Mouse (Mus musculus) neural tube, postnatal 0 days (tissue): ENCODE results near the gene Klk1b5. TPM values are rescaled to one million over a fixed set of nuclear protein-coding genes. Genes with fewer than 3 reads are reported as not detected.

Experiments used
- polyA plus RNA-seq: library from polyadenylated mRNA; unstranded; fragments of >200 nt; fragmentation: Nextera tagmentation; extraction: Ambion mirVana; gene quantifications from 2 replicates; pipeline ENCODE4 v1.2.1, GENCODE M21; 2015

Klk1b5 gene
- polyA plus RNA-seq: not detected in 2 replicates

DNA sequence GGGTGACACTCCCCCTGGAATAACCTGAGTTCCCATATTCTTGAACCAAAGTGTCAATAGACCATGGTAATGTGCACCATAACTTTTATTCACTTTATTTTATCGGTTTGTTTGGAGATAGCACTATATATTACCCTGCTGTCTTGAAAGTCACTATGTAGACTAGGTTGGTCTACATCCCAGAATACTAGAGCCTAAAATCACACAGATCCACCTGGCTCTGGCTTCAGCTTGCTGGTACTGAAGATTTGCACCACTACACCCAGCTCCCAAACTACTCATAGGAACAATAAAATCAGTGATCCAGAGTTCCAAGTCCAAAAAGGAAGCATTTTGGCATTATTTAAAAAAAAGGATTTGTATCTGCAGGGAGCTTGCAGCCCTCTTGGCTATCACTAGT lies at the start of gene Klk1b5:
Gene Klk1b5 (plus strand): TSS at position 301 of the 400 bp plus-strand sequence.

DNA sequence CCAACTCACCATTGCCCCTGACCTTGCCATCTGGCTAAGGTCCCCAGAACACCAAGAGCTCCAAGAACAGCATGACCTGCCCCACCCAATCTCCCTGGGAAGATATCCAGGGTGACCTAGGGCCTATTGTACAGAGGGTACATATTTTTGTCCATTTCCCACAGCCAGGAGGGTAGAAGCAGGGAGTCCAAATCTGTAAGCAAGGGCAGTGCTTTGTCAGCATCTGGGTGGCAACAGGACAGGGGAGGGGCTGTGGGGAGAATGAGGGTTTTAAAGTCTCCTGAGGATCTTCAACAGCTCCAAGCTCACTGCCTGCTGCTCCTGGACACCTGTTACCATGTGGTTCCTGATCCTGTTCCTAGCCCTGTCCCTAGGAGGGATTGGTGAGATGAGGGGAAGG lies 27.8 kb upstream of the Klk1b5 start, which contains the start of gene Klk1b24:
Gene Klk1b24 (plus strand): TSS at position 301 of the 400 bp plus-strand sequence.

DNA sequence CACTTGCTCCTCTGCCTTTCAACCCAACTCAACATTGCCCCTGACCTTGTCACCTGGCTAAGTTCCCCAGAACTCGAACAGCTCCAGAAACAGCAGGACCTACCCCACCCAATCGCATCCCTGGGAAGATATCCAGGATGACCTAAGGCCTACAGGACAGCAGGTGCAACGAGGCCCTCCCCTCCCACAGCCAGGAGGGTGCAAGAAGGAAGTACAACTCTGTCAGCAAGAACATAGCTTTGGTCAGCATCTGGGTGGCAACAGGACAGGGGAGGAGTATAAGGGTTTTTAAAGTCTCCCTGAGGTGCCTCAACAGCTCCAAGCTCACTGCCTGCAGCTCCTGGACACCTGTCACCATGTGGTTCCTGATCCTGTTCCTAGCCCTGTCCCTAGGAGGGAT lies 17.9 kb upstream of the Klk1b5 start, which contains the start of gene Klk1b3:
Gene Klk1b3 (plus strand): TSS at position 301 of the 400 bp plus-strand sequence.

DNA sequence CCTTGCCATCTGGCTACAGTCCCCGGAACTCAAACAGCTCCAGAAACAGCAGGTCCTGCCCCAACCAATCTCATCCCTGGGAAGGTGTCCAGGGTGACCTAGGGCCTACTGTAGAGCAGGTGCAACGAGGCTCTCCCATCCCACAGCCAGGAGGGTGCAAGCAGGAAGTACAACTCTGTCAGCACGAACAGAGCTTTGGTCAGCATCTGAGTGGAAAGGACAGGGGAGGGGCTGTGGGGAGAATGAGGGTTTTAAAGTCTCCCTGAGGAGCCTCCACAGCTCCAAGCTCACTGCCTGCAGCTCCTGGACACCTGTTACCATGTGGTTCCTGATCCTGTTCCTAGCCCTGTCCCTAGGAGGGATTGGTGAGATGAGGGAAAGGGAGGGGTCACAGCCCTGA lies 8.6 kb upstream of the Klk1b5 start, which contains the start of gene Klk1b4:
Gene Klk1b4 (plus strand): TSS at position 301 of the 400 bp plus-strand sequence.

DNA sequence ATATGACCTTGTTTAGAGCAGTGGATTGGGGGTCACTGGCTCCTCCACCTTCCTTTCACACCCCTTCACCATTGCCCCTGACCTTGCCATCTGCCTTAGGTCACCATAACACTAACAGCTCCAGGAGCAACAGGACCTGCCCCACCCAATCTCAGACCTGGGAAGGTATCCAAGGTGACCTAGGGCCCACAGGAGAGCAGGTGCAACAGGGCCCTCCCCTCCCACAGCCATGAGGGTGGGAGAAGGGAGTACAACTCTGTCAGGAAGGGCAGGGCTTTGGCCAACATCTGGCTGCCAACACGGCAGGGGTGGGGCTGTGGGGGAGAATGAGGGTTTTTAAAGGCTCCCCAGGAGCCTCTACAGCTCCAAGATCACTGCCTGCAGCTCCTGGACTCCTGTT lies 9.3 kb downstream of the Klk1b5 start, which contains the start of gene Klk1:
Gene Klk1 (plus strand): TSS at position 285 of the 400 bp plus-strand sequence.

DNA sequence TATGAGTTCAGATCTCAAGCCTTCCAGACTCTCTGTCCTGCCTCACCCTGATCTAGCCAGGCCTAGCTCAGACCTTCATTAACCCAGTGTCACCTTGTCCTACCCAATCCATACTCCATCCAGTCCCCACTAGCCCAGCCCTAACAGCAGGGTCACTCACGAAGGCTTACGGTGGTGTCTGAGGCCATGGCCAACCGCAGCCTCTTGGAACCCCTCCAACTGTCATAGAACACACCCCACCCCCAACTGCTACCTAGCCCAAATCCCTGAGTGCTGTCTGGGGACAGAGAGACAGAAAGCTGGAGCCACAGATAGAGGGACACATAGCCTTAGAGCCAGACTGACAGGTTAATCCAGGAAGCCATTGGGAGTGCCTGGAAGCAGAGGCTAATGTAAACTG lies 20.2 kb downstream of the Klk1b5 start, which contains the start of gene Gm36864:
Gene Gm36864 (plus strand): TSS at position 269 of the 400 bp plus-strand sequence.

DNA sequence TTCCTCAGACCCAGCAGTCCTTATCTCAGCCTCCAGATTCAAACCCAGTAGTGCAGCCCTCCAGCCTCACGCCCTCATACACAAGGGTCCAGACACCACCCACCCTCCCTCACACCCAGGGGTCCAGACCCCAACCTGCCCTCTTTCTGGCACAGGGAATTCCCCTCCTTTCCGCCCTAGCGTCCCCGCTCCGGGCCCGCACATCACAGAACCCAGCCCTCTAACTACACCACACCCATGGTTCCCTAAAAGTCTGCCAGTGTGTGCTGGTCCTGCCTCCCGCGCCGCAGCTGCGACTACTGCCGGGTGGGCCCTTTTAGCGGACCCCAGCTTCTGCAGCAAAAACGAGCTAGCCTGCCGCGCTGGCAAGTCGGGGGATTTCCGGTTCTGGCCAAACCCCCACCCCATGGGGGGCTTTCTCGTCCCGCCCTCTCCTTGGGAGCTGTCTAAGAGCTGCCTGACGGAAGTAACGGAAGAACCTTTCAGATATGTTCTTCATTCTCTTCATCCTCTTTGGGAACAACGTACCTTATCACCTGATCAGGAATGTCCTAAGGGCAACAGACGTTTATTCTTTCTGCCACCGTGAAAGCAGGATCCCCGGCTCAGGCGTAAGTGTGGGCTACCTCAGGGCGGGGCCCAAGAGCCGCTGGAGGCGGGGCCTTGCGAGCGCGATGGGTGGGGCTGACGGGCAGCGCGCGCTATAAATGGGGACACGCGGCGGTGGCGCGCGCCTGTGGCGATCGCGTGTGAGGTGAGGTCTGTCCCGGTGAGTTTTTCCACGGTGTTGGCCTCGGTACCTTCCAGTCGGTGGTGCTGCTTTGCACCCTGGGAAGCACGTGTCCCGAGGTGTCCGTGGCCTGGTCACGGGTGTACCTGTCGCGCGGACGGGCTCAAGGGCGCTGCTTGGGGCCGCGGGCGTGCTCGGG lies 30.6 kb downstream of the Klk1b5 start, which contains the start of the genes 1700028J19Rik and 2410002F23Rik:
Gene 1700028J19Rik (minus strand): TSS at position 641 of the 929 bp plus-strand sequence.
Gene 2410002F23Rik (plus strand): TSS at position 668 of the 929 bp plus-strand sequence.

DNA sequence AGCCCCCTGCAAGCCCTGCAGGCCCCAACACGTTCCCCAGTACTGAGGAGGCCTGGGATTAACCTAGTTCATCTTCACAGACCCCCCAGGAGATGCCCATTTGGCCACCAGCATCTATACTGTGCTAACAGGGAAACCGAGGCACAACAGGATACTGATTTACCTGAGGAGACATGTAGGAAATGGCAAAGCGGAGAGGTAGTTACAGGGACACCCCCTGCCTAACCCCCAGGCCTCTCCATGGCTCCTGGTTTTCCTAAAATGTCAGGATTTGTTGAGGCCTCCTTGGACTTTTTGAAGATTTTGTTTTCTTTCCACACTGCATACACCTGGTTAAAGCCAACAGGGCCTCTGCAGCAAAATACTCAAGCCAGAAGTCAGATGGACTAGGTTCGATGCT lies 41.5 kb downstream of the Klk1b5 start, which contains the start of gene Acp4:
Gene Acp4 (minus strand): TSS at position 101 of the 400 bp plus-strand sequence.

DNA sequence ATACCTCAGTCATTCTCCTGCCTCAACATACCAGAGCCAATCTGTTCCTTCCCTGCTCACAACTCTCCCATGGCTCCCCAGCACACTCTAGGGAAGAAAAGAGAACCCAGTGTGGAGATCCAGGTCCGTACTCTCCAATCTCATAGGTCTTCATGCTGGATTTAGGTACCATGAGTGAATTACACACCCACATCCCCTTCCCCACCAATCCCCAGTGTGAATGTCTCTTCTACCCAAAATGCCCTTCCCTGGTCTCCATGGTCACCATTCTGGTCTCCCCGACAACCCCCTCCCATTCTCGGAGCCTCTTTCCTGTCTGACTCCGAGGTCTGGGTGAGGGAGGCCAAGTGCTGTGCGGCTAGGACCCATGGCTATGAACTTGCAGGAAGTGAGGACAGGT lies 45.4 kb downstream of the Klk1b5 start, which contains the start of gene Gm15517:
Gene Gm15517 (plus strand): TSS at position 301 of the 400 bp plus-strand sequence.

Other genes starting within 250 kb of the Klk1b5 start
- not detected in 2 replicates for gene Klk1b1, start 249.2 kb upstream of the Klk1b5 start, polyA plus RNA-seq
- not detected in 2 replicates for gene Klk1b9, start 239.9 kb upstream of the Klk1b5 start, polyA plus RNA-seq
- gene Klk1b11, start 220.1 kb upstream of the Klk1b5 start, polyA plus RNA-seq: not detected in 2 replicates
- not detected in 2 replicates for gene Klk1b26, start 203.8 kb upstream of the Klk1b5 start, polyA plus RNA-seq
- gene Klk1b27, start 163.7 kb upstream of the Klk1b5 start, polyA plus RNA-seq: not detected in 2 replicates
- not detected in 2 replicates for gene Klk1b21, start 113.6 kb upstream of the Klk1b5 start, polyA plus RNA-seq
- not detected in 2 replicates for gene Klk1b22, start 103.3 kb upstream of the Klk1b5 start, polyA plus RNA-seq
- gene Klk1b16, start 79.2 kb upstream of the Klk1b5 start, polyA plus RNA-seq: not detected in 2 replicates
- gene Klk1b24, start 27.7 kb upstream of the Klk1b5 start, polyA plus RNA-seq: not detected in 2 replicates
- gene Klk1b3, start 17.8 kb upstream of the Klk1b5 start, polyA plus RNA-seq: not detected in 2 replicates
- gene Klk1b4, start 8.5 kb upstream of the Klk1b5 start, polyA plus RNA-seq: not detected in 2 replicates
- gene Klk1, start 9.4 kb downstream of the Klk1b5 start, polyA plus RNA-seq: not detected in 2 replicates
- 0.10 TPM in 1 of 2 replicates, not detected in the other for gene Gm36864, start 20.2 kb downstream of the Klk1b5 start, polyA plus RNA-seq
- 2.0 and 2.2 TPM in 2 replicates for gene 1700028J19Rik, start 30.8 kb downstream of the Klk1b5 start, polyA plus RNA-seq
- 180 and 195 TPM in 2 replicates for gene 2410002F23Rik, start 30.8 kb downstream of the Klk1b5 start, polyA plus RNA-seq
- gene Acp4, start 41.4 kb downstream of the Klk1b5 start, polyA plus RNA-seq: not detected in 2 replicates
- gene Gm15517, start 45.5 kb downstream of the Klk1b5 start, polyA plus RNA-seq: not detected in 2 replicates
- 5.7 and 7.1 TPM in 2 replicates for gene Clec11a, start 91.0 kb downstream of the Klk1b5 start, polyA plus RNA-seq
- 52.8 and 59.3 TPM in 2 replicates for gene Shank1, start 94.3 kb downstream of the Klk1b5 start, polyA plus RNA-seq
- gene Syt3, start 168.2 kb downstream of the Klk1b5 start, polyA plus RNA-seq: 100 and 108 TPM in 2 replicates
- 4.4 and 6.2 TPM in 2 replicates for gene 1700008O03Rik, start 169.9 kb downstream of the Klk1b5 start, polyA plus RNA-seq
- gene Lrrc4b, start 213.1 kb downstream of the Klk1b5 start, polyA plus RNA-seq: 27.6 and 27.7 TPM in 2 replicates
- gene Aspdh, start 249.4 kb downstream of the Klk1b5 start, polyA plus RNA-seq: 1.8 and 2.4 TPM in 2 replicates